Mouse (Mus musculus) bone marrow macrophage, adult 2 months (primary cell): ENCODE results near the gene Lrrtm3.

ENCODE experiments used
- CTCF ChIP-seq: IDR thresholded peaks from 2 replicates; pipeline ENCODE4 v1.5.1; 2012; ENCODE audit warnings: low read depth, mild to moderate bottlenecking, low read length, moderate library complexity
- POLR2A ChIP-seq: IDR thresholded peaks from 2 replicates; pipeline ENCODE4 v1.6.1; 2012; ENCODE audit warnings: mild to moderate bottlenecking, low read depth, low read length, borderline replicate concordance

- TF ChIP-seq POLR2A: no peak
- TF ChIP-seq CTCF: no peak
These were observed 139.2 kb downstream of the Lrrtm3 start for GRCm38 (mm10) chr10:63950867-63951266.
